Mouse (Mus musculus) small intestine, adult 2 months (tissue): ENCODE results near the gene March7.

Experiments used
- CTCF ChIP-seq: fragments of 200-500 bp; IDR thresholded peaks from 2 replicates; pipeline ENCODE4 v1.5.1; 2012; ENCODE audit warnings: low read depth, mild to moderate bottlenecking, control low read depth, inconsistent platforms, low read length, moderate library complexity, mixed read lengths; ENCODE audit not compliant: insufficient replicate concordance, insufficient read length; ENCODE audit errors: extremely low read depth
- POLR2A ChIP-seq: fragments of 200-500 bp; IDR thresholded peaks from 2 replicates; pipeline ENCODE4 v1.6.1; 2012; ENCODE audit warnings: low read depth, mild to moderate bottlenecking, control low read depth, inconsistent platforms, low read length, moderate library complexity

GRCm38 (mm10) chr2:60269856-60270479, 60.3 kb downstream of the March7 start:
- no peak for TF ChIP-seq POLR2A
- no peak for TF ChIP-seq CTCF
